Mouse (Mus musculus) CH12.LX (cell line): ENCODE data around the gene Anapc15. TPM values are rescaled to one million over a fixed set of nuclear protein-coding genes. Genes with fewer than 3 reads are reported as not detected.

Source experiments
- DNase-seq: peaks from one replicate; pipeline ENCODE4 v3.0.0-alpha.2; 2013; ENCODE audit errors: extremely low read depth
- H3K27ac ChIP-seq: 2 replicates; pipeline ENCODE4 v1.5.1; 2012; ENCODE audit warnings: low read depth, mild to moderate bottlenecking, control low read depth, moderate library complexity; ENCODE audit not compliant: insufficient read depth
- H3K27me3 ChIP-seq: replicated peaks from 2 replicates; pipeline ENCODE3; 2012; ENCODE audit warnings: inconsistent platforms
- H3K36me3 ChIP-seq, 2 experiments: replicated peaks in 1 of 2; 2 replicates each; pipeline versions ENCODE3 to v1.6.1; 2012; ENCODE audit warnings: inconsistent platforms in 1 of 2, low read length in 1 of 2, mild to moderate bottlenecking in 1 of 2, mixed read lengths in 1 of 2, moderate library complexity in 1 of 2; ENCODE audit not compliant: control insufficient read depth in 1 of 2, insufficient read depth in 1 of 2
- H3K4me1 ChIP-seq, 2 experiments: 2 replicates each; pipeline ENCODE4 v1.6.1; 2012; ENCODE audit warnings: inconsistent platforms in 1 of 2, moderate library complexity in 1 of 2; ENCODE audit not compliant: insufficient read depth in 2 of 2, control insufficient read depth in 1 of 2
- H3K4me2 ChIP-seq: 2 replicates; pipeline ENCODE4 v1.6.1; 2012; ENCODE audit warnings: low read depth, mild to moderate bottlenecking, control low read depth; ENCODE audit not compliant: poor library complexity, insufficient read depth, severe bottlenecking
- H3K4me3 ChIP-seq, 3 experiments: fragments of 150-350 bp in 1 of 3; sonication (generic) in 1 of 3; replicated peaks in 1 of 3; 2 replicates each; pipeline versions ENCODE3 to v1.5.1; 2011 to 2012; ENCODE audit warnings: low read depth in 2 of 3, low read length in 2 of 3, mild to moderate bottlenecking in 2 of 3, moderate library complexity in 2 of 3, control low read depth in 1 of 3, improper control_type of control experiment in 1 of 3, inconsistent platforms in 1 of 3, mixed read lengths in 1 of 3; ENCODE audit not compliant: poor library complexity in 1 of 3
- H3K79me2 ChIP-seq: replicated peaks from 2 replicates; pipeline ENCODE4 v1.6.1; 2012; ENCODE audit warnings: mild to moderate bottlenecking, moderate library complexity; ENCODE audit not compliant: control insufficient read depth, poor library complexity, insufficient read depth, severe bottlenecking; ENCODE audit errors: extremely low read depth
- H3K9ac ChIP-seq: 2 replicates; pipeline ENCODE4 v1.6.1; 2012; ENCODE audit warnings: low read depth, mild to moderate bottlenecking, control low read depth, moderate library complexity; ENCODE audit not compliant: insufficient read depth
- H3K9me3 ChIP-seq: replicated peaks from 2 replicates; pipeline ENCODE3; 2012; ENCODE audit warnings: low read length, inconsistent platforms, mixed read lengths
- CHD1 ChIP-seq: IDR thresholded peaks from 2 replicates; pipeline ENCODE4 v1.6.1; 2012; ENCODE audit warnings: low read depth, low read length, improper control_type of control experiment, inconsistent platforms
- E2F4 ChIP-seq: IDR thresholded peaks from 2 replicates; pipeline ENCODE4 v1.6.1; 2011; ENCODE audit warnings: low read depth, low read length, improper control_type of control experiment; ENCODE audit not compliant: insufficient replicate concordance
- HCFC1 ChIP-seq: IDR thresholded peaks from 2 replicates; pipeline ENCODE4 v1.6.1; 2012; ENCODE audit warnings: low read depth, mild to moderate bottlenecking, inconsistent platforms, low read length, improper control_type of control experiment
- IRF4 ChIP-seq: IDR thresholded peaks from 2 replicates; pipeline ENCODE4 v1.6.1; 2014; ENCODE audit warnings: low read depth, mild to moderate bottlenecking, inconsistent platforms, low read length, improper control_type of control experiment
- JUN ChIP-seq: IDR thresholded peaks from 2 replicates; pipeline ENCODE4 v1.6.1; 2011; ENCODE audit warnings: low read depth, mild to moderate bottlenecking, low read length, improper control_type of control experiment, moderate library complexity; ENCODE audit not compliant: insufficient read depth
- JUND ChIP-seq: conservative IDR thresholded peaks from 2 replicates; pipeline ENCODE4 v1.6.1; 2011; ENCODE audit warnings: low read depth, low read length, improper control_type of control experiment
- KAT2A ChIP-seq: IDR thresholded peaks from 2 replicates; pipeline ENCODE4 v1.6.1; 2012; ENCODE audit warnings: low read length, improper control_type of control experiment, inconsistent platforms; ENCODE audit not compliant: insufficient replicate concordance
- MAFK ChIP-seq: IDR thresholded peaks from 2 replicates; pipeline ENCODE4 v1.6.1; 2011; ENCODE audit warnings: low read length, improper control_type of control experiment; ENCODE audit not compliant: insufficient replicate concordance
- MAX ChIP-seq: IDR thresholded peaks from 2 replicates; pipeline ENCODE4 v1.6.1; 2011; ENCODE audit warnings: low read length, improper control_type of control experiment
- MAZ ChIP-seq: IDR thresholded peaks from 2 replicates; pipeline ENCODE4 v1.6.1; 2012; ENCODE audit warnings: low read depth, mild to moderate bottlenecking, inconsistent platforms, low read length, improper control_type of control experiment, moderate library complexity
- MEF2A ChIP-seq: IDR thresholded peaks from 2 replicates; pipeline ENCODE4 v1.6.1; 2014; ENCODE audit warnings: low read depth, mild to moderate bottlenecking, inconsistent platforms, low read length, improper control_type of control experiment, borderline replicate concordance
- MXI1 ChIP-seq: IDR thresholded peaks from 2 replicates; pipeline ENCODE4 v1.6.1; 2011; ENCODE audit warnings: mild to moderate bottlenecking, low read depth, low read length, improper control_type of control experiment
- NRF1 ChIP-seq: IDR thresholded peaks from 2 replicates; pipeline ENCODE4 v1.6.1; 2014; ENCODE audit warnings: low read depth, mild to moderate bottlenecking, inconsistent platforms, low read length, improper control_type of control experiment, moderate library complexity
- POLR2A ChIP-seq: IDR thresholded peaks from 2 replicates; pipeline ENCODE4 v1.6.1; 2011; ENCODE audit warnings: low read depth, mild to moderate bottlenecking, improper control_type of control experiment, low read length
- RAD21 ChIP-seq: IDR thresholded peaks from 2 replicates; pipeline ENCODE4 v1.6.1; 2011; ENCODE audit warnings: low read depth, mild to moderate bottlenecking, low read length, improper control_type of control experiment, moderate library complexity
- SMC3 ChIP-seq: IDR thresholded peaks from 2 replicates; pipeline ENCODE4 v1.6.1; 2011; ENCODE audit warnings: low read depth, low read length, improper control_type of control experiment
- TBP ChIP-seq: conservative IDR thresholded peaks from 2 replicates; pipeline ENCODE4 v1.6.1; 2011; ENCODE audit warnings: low read depth, low read length, improper control_type of control experiment
- USF1 ChIP-seq: IDR thresholded peaks from 2 replicates; pipeline ENCODE4 v1.6.1; 2014; ENCODE audit warnings: low read depth, mild to moderate bottlenecking, inconsistent platforms, low read length, improper control_type of control experiment
- USF2 ChIP-seq: conservative IDR thresholded peaks from 2 replicates; pipeline ENCODE4 v1.6.1; 2011; ENCODE audit warnings: low read depth, low read length, improper control_type of control experiment
- ZC3H11A ChIP-seq: IDR thresholded peaks from 2 replicates; pipeline ENCODE4 v1.6.1; 2012; ENCODE audit warnings: low read depth, mild to moderate bottlenecking, inconsistent platforms, low read length, improper control_type of control experiment
- ZKSCAN1 ChIP-seq: IDR thresholded peaks from 2 replicates; pipeline ENCODE4 v1.6.1; 2012; ENCODE audit warnings: low read depth, inconsistent platforms, low read length, improper control_type of control experiment, borderline replicate concordance
- ZNF384 ChIP-seq: IDR thresholded peaks from 2 replicates; pipeline ENCODE4 v1.6.1; 2012; ENCODE audit warnings: low read depth, low read length, improper control_type of control experiment, inconsistent platforms
- dilution Hi-C: fragments of 300-500 bp; cut with MboI; formaldehyde crosslinking; loops from 2 replicates; pipeline ENCODE4 v1.14.3; 2020; ENCODE audit warnings: low sequenced_read_pairs; ENCODE audit not compliant: extremely low pct_unique_long_range_greater_than_20kb, extremely low pct_ligation_motif_present
- in situ Hi-C: fragments of 300-500 bp; cut with MboI; formaldehyde crosslinking; loops from 3 replicates; pipeline ENCODE4 v1.14.3; 2019; ENCODE audit warnings: low sequenced_read_pairs, low pct_ligation_motif_present, low pct_unique_long_range_greater_than_20kb, mixed read lengths
- polyA plus RNA-seq: library from polyadenylated mRNA; unstranded; fragments of >175 nt; gene quantifications from 2 replicates; pipeline ENCODE4 v1.2.1, GENCODE M21; 2012; ENCODE audit warnings: low read depth; ENCODE audit not compliant: insufficient read length
- total RNA-seq, 2 experiments: library from RNA; depleted of rRNA; stranded (reverse); fragments of 300-350 nt in 1 of 2; fragments of >200 nt in 1 of 2; gene quantifications; 2 replicates each; pipeline ENCODE4 v1.2.3; 2012 to 2014

Anapc15 gene
- total and polyA plus RNA-seq, 3 experiments: 69.1 to 97.1 (median 90.6) TPM

- Histone ChIP-seq H3K79me2 (peaks cover 31% of the 10 kb centered on the region), H3K36me3 (peaks cover 0 to 31% of the 10 kb centered on the region in 2 experiments), H3K9ac (no peak overlapping the region), H3K9me3 (no peaks in the 10 kb centered on the region), H3K27me3 (no peaks in the 10 kb centered on the region), H3K4me3 (no peak overlapping the region), H3K27ac (no peak overlapping the region), H3K4me2 (no peak overlapping the region), H3K4me1 (peaks cover 3 to 20% of the 10 kb centered on the region in 2 experiments; a peak in 3 of 4 replicates)
- TF ChIP-seq USF2 (no peak), NRF1 (no peak), E2F4 (no peak), JUND (no peak), ZKSCAN1 (no peak), MXI1 (no peak), USF1 (no peak), ZC3H11A (no peak), MAFK (no peak), ZNF384 (no peak)
- dilution Hi-C loops: no loop called here
- in situ Hi-C loops: no loop called here
- DNase-seq: no peak
These were observed 74.1 kb downstream of the Anapc15 start for GRCm38 (mm10) chr7:101937569-101937968.

- in situ Hi-C loops (no loop called here), dilution Hi-C loops (no loop called here)
- Histone ChIP-seq H3K27me3 (no peaks in the 10 kb centered on the region), H3K79me2 (peaks cover 28% of the 10 kb centered on the region), H3K27ac (no peak overlapping the region), H3K9me3 (no peaks in the 10 kb centered on the region), H3K36me3 (peaks cover 0 to 31% of the 10 kb centered on the region in 2 experiments), H3K9ac (no peak overlapping the region), H3K4me3 (no peak overlapping the region), H3K4me1 (peaks cover 2 to 17% of the 10 kb centered on the region in 2 experiments; a peak in 3 of 4 replicates), H3K4me2 (no peak overlapping the region)
- no peak for DNase-seq
- TF ChIP-seq CHD1 (no peak), MEF2A (no peak), MAZ (no peak), IRF4 (no peak), JUN (no peak), MAX (no peak), E2F4 (no peak), KAT2A (no peak), SMC3 (no peak), RAD21 (no peak), ZKSCAN1 (no peak), POLR2A (no peak), HCFC1 (no peak), USF2 (no peak), TBP (no peak), JUND (no peak), MAFK (no peak), ZNF384 (no peak)
These were observed 74.8 kb downstream of the Anapc15 start for GRCm38 (mm10) chr7:101938348-101938747.
